Mouse (Mus musculus): Measurements from ENCODE around the gene Tada3. TPM values are rescaled to one million over a fixed set of nuclear protein-coding genes. Genes with fewer than 3 reads are reported as not detected.
A peak's percentile ranks its signal among the peaks of the same experiment; 100 is the strongest.

The Tada3 gene
- polyA plus RNA-seq, 1 experiment = 48.2 TPM

- no peaks in the 10 kb centered on the region for H3K4me1 ChIP-seq (ENCODE audit: control insufficient read depth, insufficient read depth, low read length)
- H3K4me3 ChIP-seq (replicated peaks; ENCODE audit: insufficient read depth, low read depth, low read length) = no peak overlapping the region
- H3K27me3 ChIP-seq (ENCODE audit: control insufficient read depth, insufficient read depth, low read length) = no peaks in the 10 kb centered on the region
- WGBS = 79% methylated on average over 11 of the region's 11 CpGs
- TF ChIP-seq CTCF (IDR thresholded peaks at IDR 0.05; ENCODE audit: borderline replicate concordance, insufficient read depth, low read depth, low read length) = no peak
- TF ChIP-seq POLR2A (IDR thresholded peaks at IDR 0.05; ENCODE audit: borderline replicate concordance, insufficient read depth, low read length) = no peak
- no peak overlapping the region for H3K27ac ChIP-seq (ENCODE audit: insufficient read depth, low read length)
- no peak for DNase-seq
Measured at GRCm38 (mm10) chr6:113394811-113395210, 17.1 kb upstream of the Tada3 start.

- DNase-seq = no peak
- 72% methylated on average over 6 of the region's 6 CpGs for WGBS
- no peak overlapping the region for H3K4me3 ChIP-seq (replicated peaks; ENCODE audit: insufficient read depth, low read depth, low read length)
- no peaks in the 10 kb centered on the region for H3K4me1 ChIP-seq (ENCODE audit: control insufficient read depth, insufficient read depth, low read length)
- H3K27me3 ChIP-seq (ENCODE audit: control insufficient read depth, insufficient read depth, low read length) = no peaks in the 10 kb centered on the region
- no peak overlapping the region for H3K27ac ChIP-seq (ENCODE audit: insufficient read depth, low read length)
- TF ChIP-seq CTCF (IDR thresholded peaks at IDR 0.05; ENCODE audit: borderline replicate concordance, insufficient read depth, low read depth, low read length) (no peak), POLR2A (IDR thresholded peaks at IDR 0.05; ENCODE audit: borderline replicate concordance, insufficient read depth, low read length) (no peak)
Measured at GRCm38 (mm10) chr6:113393951-113394350, 16.3 kb upstream of the Tada3 start.

GRCm38 (mm10) chr6:113392387-113393071 lies 14.8 kb upstream of the Tada3 start:
- no peak overlapping the region for H3K27ac ChIP-seq (ENCODE audit: insufficient read depth, low read length)

GRCm38 (mm10) chr6:113392015-113392386 lies 14.3 kb upstream of the Tada3 start:
- no peak for DNase-seq
- H3K4me1 ChIP-seq (ENCODE audit: control insufficient read depth, insufficient read depth, low read length) = peaks cover 3% of the 10 kb centered on the region; the same call in 1 of the 2 replicates
- H3K4me3 ChIP-seq (replicated peaks; ENCODE audit: insufficient read depth, low read depth, low read length) = peak overlapping the region; percentile 28
- H3K27ac ChIP-seq (ENCODE audit: insufficient read depth, low read length) = no peak overlapping the region
- no peak for TF ChIP-seq POLR2A (IDR thresholded peaks at IDR 0.05; ENCODE audit: borderline replicate concordance, insufficient read depth, low read length)
- no peak for TF ChIP-seq CTCF (IDR thresholded peaks at IDR 0.05; ENCODE audit: borderline replicate concordance, insufficient read depth, low read depth, low read length)
- H3K27me3 ChIP-seq (ENCODE audit: control insufficient read depth, insufficient read depth, low read length) = no peaks in the 10 kb centered on the region
- WGBS = 18% methylated on average over 10 of the region's 10 CpGs

More at GRCm38 (mm10) chr6:113392387-113393071, 14.8 kb upstream of the Tada3 start:
- WGBS = 3% methylated on average over 51 of the region's 51 CpGs
- H3K4me3 ChIP-seq (replicated peaks; ENCODE audit: insufficient read depth, low read depth, low read length) = peak overlapping the region; percentile 28
- peak; percentile 54 to 65 for DNase-seq
- H3K27me3 ChIP-seq (ENCODE audit: control insufficient read depth, insufficient read depth, low read length) = no peaks in the 10 kb centered on the region
- H3K4me1 ChIP-seq (ENCODE audit: control insufficient read depth, insufficient read depth, low read length) = peaks cover 1% of the 10 kb centered on the region; the same call in 1 of the 2 replicates
- TF ChIP-seq POLR2A (IDR thresholded peaks at IDR 0.05; ENCODE audit: borderline replicate concordance, insufficient read depth, low read length) (no peak), CTCF (IDR thresholded peaks at IDR 0.05; ENCODE audit: borderline replicate concordance, insufficient read depth, low read depth, low read length) (no peak)

- no peak for TF ChIP-seq CTCF (IDR thresholded peaks at IDR 0.05; ENCODE audit: borderline replicate concordance, insufficient read depth, low read depth, low read length)
- peaks cover 3% of the 10 kb centered on the region for H3K4me1 ChIP-seq (ENCODE audit: control insufficient read depth, insufficient read depth, low read length)
- no peak overlapping the region for H3K27ac ChIP-seq (ENCODE audit: insufficient read depth, low read length)
- DNase-seq = no peak
- no peak overlapping the region for H3K4me3 ChIP-seq (replicated peaks; ENCODE audit: insufficient read depth, low read depth, low read length)
- no peaks in the 10 kb centered on the region for H3K27me3 ChIP-seq (ENCODE audit: control insufficient read depth, insufficient read depth, low read length)
- 49% methylated on average over 3 of the region's 3 CpGs for WGBS
Measured at GRCm38 (mm10) chr6:113390715-113391114, 13.0 kb upstream of the Tada3 start.

- H3K27ac ChIP-seq (ENCODE audit: insufficient read depth, low read length) = no peak within 1 kb of the TSS
- no peaks in the 10 kb centered on the region for H3K27me3 ChIP-seq (ENCODE audit: control insufficient read depth, insufficient read depth, low read length)
- no peak for DNase-seq
- H3K4me1 ChIP-seq (ENCODE audit: control insufficient read depth, insufficient read depth, low read length) = peaks cover 3% of the 10 kb centered on the region
- H3K4me3 ChIP-seq (replicated peaks; ENCODE audit: insufficient read depth, low read depth, low read length) = no peak within 1 kb of the TSS
- no peak for TF ChIP-seq POLR2A (IDR thresholded peaks at IDR 0.05; ENCODE audit: borderline replicate concordance, insufficient read depth, low read length)
- no peak for TF ChIP-seq CTCF (IDR thresholded peaks at IDR 0.05; ENCODE audit: borderline replicate concordance, insufficient read depth, low read depth, low read length)
- WGBS = 64% methylated on average over 8 of the region's 8 CpGs
Measured at GRCm38 (mm10) chr6:113388960-113389359, 11.3 kb upstream of the Tada3 start, which contains the start of gene Ttll3. Gene Ttll3 (plus strand): TSS chr6:113389260.

GRCm38 (mm10) chr6:113386025-113386424 lies 8.3 kb upstream of the Tada3 start:
- 67% methylated on average over 3 of the region's 3 CpGs for WGBS
- H3K4me3 ChIP-seq (replicated peaks; ENCODE audit: insufficient read depth, low read depth, low read length) = no peak overlapping the region
- TF ChIP-seq CTCF (IDR thresholded peaks at IDR 0.05; ENCODE audit: borderline replicate concordance, insufficient read depth, low read depth, low read length) (no peak), POLR2A (IDR thresholded peaks at IDR 0.05; ENCODE audit: borderline replicate concordance, insufficient read depth, low read length) (no peak)
- DNase-seq = peak in 1 of 2 experiments; percentile 36
- H3K27ac ChIP-seq (ENCODE audit: insufficient read depth, low read length) = no peak overlapping the region
- H3K4me1 ChIP-seq (ENCODE audit: control insufficient read depth, insufficient read depth, low read length) = peaks cover 3% of the 10 kb centered on the region
- no peaks in the 10 kb centered on the region for H3K27me3 ChIP-seq (ENCODE audit: control insufficient read depth, insufficient read depth, low read length)

GRCm38 (mm10) chr6:113385160-113385714 lies 7.6 kb upstream of the Tada3 start:
- peaks cover 3% of the 10 kb centered on the region for H3K4me1 ChIP-seq (ENCODE audit: control insufficient read depth, insufficient read depth, low read length)
- H3K4me3 ChIP-seq (replicated peaks; ENCODE audit: insufficient read depth, low read depth, low read length) = no peak overlapping the region
- DNase-seq = no peak
- TF ChIP-seq CTCF (IDR thresholded peaks at IDR 0.05; ENCODE audit: borderline replicate concordance, insufficient read depth, low read depth, low read length) = no peak
- no peak for TF ChIP-seq POLR2A (IDR thresholded peaks at IDR 0.05; ENCODE audit: borderline replicate concordance, insufficient read depth, low read length)
- H3K27ac ChIP-seq (ENCODE audit: insufficient read depth, low read length) = peak overlapping the region; percentile 63; the same call in 1 of the 2 replicates
- no peaks in the 10 kb centered on the region for H3K27me3 ChIP-seq (ENCODE audit: control insufficient read depth, insufficient read depth, low read length)
- 55% methylated on average over 11 of the region's 11 CpGs for WGBS
